Mouse (Mus musculus) MEL (cell line): Measurements from ENCODE around the gene Prep. TPM values are rescaled to one million over a fixed set of nuclear protein-coding genes. Genes with fewer than 3 reads are reported as not detected.

Experiments used
- DNase-seq: peaks from one replicate; pipeline ENCODE4 v3.0.0; 2011; ENCODE audit warnings: low read depth, low spot score
- H3K27ac ChIP-seq: 2 replicates; pipeline ENCODE4 v1.5.1; 2012; ENCODE audit warnings: low read depth, mild to moderate bottlenecking, control low read depth, low read length, moderate library complexity; ENCODE audit not compliant: control insufficient read depth
- H3K27me3 ChIP-seq, 2 experiments: fragments of 150-350 bp in 1 of 2; sonication (generic) in 1 of 2; 2 replicates each; pipeline ENCODE4 v1.6.1; 2012; ENCODE audit warnings: low read length in 2 of 2, mild to moderate bottlenecking in 2 of 2, improper control_type of control experiment in 1 of 2, moderate library complexity in 1 of 2; ENCODE audit not compliant: insufficient read depth in 2 of 2, control insufficient read depth in 1 of 2
- H3K36me3 ChIP-seq, 2 experiments: 2 replicates each; pipeline ENCODE4 v1.6.1; 2012 to 2014; ENCODE audit warnings: low read length in 2 of 2, improper control_type of control experiment in 1 of 2, inconsistent platforms in 1 of 2, mild to moderate bottlenecking in 1 of 2; ENCODE audit not compliant: insufficient read depth in 2 of 2, control insufficient read depth in 1 of 2
- H3K4me1 ChIP-seq, 2 experiments: fragments of 150-350 bp in 1 of 2; sonication (generic) in 1 of 2; 2 replicates each; pipeline ENCODE4 v1.6.1; 2012; ENCODE audit warnings: low read length in 2 of 2, improper control_type of control experiment in 1 of 2, mild to moderate bottlenecking in 1 of 2; ENCODE audit not compliant: insufficient read depth in 2 of 2, control insufficient read depth in 1 of 2
- H3K4me3 ChIP-seq, 2 experiments: fragments of 150-350 bp in 1 of 2; sonication (generic) in 1 of 2; 2 replicates each; pipeline ENCODE4 v1.5.1; 2012; ENCODE audit warnings: low read depth in 2 of 2, low read length in 2 of 2, mild to moderate bottlenecking in 2 of 2, moderate library complexity in 2 of 2, control low read depth in 1 of 2, improper control_type of control experiment in 1 of 2; ENCODE audit not compliant: control insufficient read depth in 1 of 2, insufficient read depth in 1 of 2
- H3K79me2 ChIP-seq: 2 replicates; pipeline ENCODE4 v1.6.1; 2012; ENCODE audit warnings: mild to moderate bottlenecking, low read length, moderate library complexity; ENCODE audit not compliant: control insufficient read depth, poor library complexity, insufficient read depth
- H3K9ac ChIP-seq: 2 replicates; pipeline ENCODE4 v1.6.1; 2012; ENCODE audit warnings: low read depth, mild to moderate bottlenecking, control low read depth, low read length, moderate library complexity; ENCODE audit not compliant: control insufficient read depth, poor library complexity, severe bottlenecking
- H3K9me3 ChIP-seq: fragments of 150-350 bp; sonication (generic); replicated peaks from 2 replicates; pipeline ENCODE4 v1.6.1; 2012; ENCODE audit warnings: mild to moderate bottlenecking, low read length, improper control_type of control experiment, moderate library complexity; ENCODE audit not compliant: insufficient read depth
- BHLHE40 ChIP-seq: IDR thresholded peaks from 2 replicates; pipeline ENCODE4 v1.6.1; 2012; ENCODE audit warnings: low read depth, mild to moderate bottlenecking, inconsistent platforms, low read length, improper control_type of control experiment, borderline replicate concordance
- CHD2 ChIP-seq: IDR thresholded peaks from 2 replicates; pipeline ENCODE4 v1.6.1; 2011; ENCODE audit warnings: low read length, improper control_type of control experiment
- CTCF ChIP-seq, 3 experiments: IDR thresholded peaks in 2 of 3; conservative IDR thresholded peaks in 1 of 3; 2 replicates each; pipeline ENCODE4 v1.5.1; 2011 to 2012; ENCODE audit warnings: low read length in 3 of 3, low read depth in 2 of 3, mild to moderate bottlenecking in 2 of 3, improper control_type of control experiment in 1 of 3, inconsistent platforms in 1 of 3, mixed read lengths in 1 of 3, moderate library complexity in 1 of 3; ENCODE audit not compliant: control insufficient read depth in 1 of 3, insufficient read depth in 1 of 3, poor library complexity in 1 of 3, severe bottlenecking in 1 of 3
- E2F4 ChIP-seq: IDR thresholded peaks from 2 replicates; pipeline ENCODE4 v1.6.1; 2011; ENCODE audit warnings: low read depth, low read length, improper control_type of control experiment, borderline replicate concordance
- ELF1 ChIP-seq: IDR thresholded peaks from 2 replicates; pipeline ENCODE4 v1.6.1; 2014; ENCODE audit warnings: low read depth, mild to moderate bottlenecking, inconsistent platforms, low read length, improper control_type of control experiment, moderate library complexity
- ETS1 ChIP-seq: IDR thresholded peaks from 2 replicates; pipeline ENCODE4 v1.6.1; 2012; ENCODE audit warnings: low read depth, mild to moderate bottlenecking, inconsistent platforms, low read length, improper control_type of control experiment, moderate library complexity
- GABPA ChIP-seq: IDR thresholded peaks from 2 replicates; pipeline ENCODE4 v1.6.1; 2012; ENCODE audit warnings: low read depth, mild to moderate bottlenecking, inconsistent platforms, low read length, improper control_type of control experiment, moderate library complexity
- JUND ChIP-seq: IDR thresholded peaks from 2 replicates; pipeline ENCODE4 v1.6.1; 2011; ENCODE audit warnings: low read depth, mild to moderate bottlenecking, improper control_type of control experiment, low read length
- KAT2A ChIP-seq: conservative IDR thresholded peaks from 2 replicates; pipeline ENCODE4 v1.6.1; 2012; ENCODE audit warnings: low read depth, low read length, improper control_type of control experiment, inconsistent platforms
- MXI1 ChIP-seq: IDR thresholded peaks from 2 replicates; pipeline ENCODE4 v1.6.1; 2011; ENCODE audit warnings: mild to moderate bottlenecking, low read depth, low read length, improper control_type of control experiment
- NRF1 ChIP-seq: IDR thresholded peaks from 2 replicates; pipeline ENCODE4 v1.6.1; 2014; ENCODE audit warnings: low read depth, mild to moderate bottlenecking, inconsistent platforms, low read length, improper control_type of control experiment, moderate library complexity; ENCODE audit not compliant: poor library complexity, insufficient read depth, severe bottlenecking
- POLR2AphosphoS2 ChIP-seq: IDR thresholded peaks from 2 replicates; pipeline ENCODE4 v1.6.1; 2011; ENCODE audit warnings: low read length, improper control_type of control experiment
- RAD21 ChIP-seq: IDR thresholded peaks from 2 replicates; pipeline ENCODE4 v1.6.1; 2011; ENCODE audit warnings: mild to moderate bottlenecking, low read depth, low read length, improper control_type of control experiment
- SIN3A ChIP-seq: IDR thresholded peaks from 2 replicates; pipeline ENCODE4 v1.6.1; 2012; ENCODE audit warnings: low read length, improper control_type of control experiment, inconsistent platforms
- SMC3 ChIP-seq: IDR thresholded peaks from 2 replicates; pipeline ENCODE4 v1.6.1; 2011; ENCODE audit warnings: low read depth, low read length, improper control_type of control experiment
- TBP ChIP-seq: IDR thresholded peaks from 2 replicates; pipeline ENCODE4 v1.8.0; 2011; ENCODE audit warnings: low read depth, low read length, improper control_type of control experiment
- UBTF ChIP-seq: IDR thresholded peaks from 2 replicates; pipeline ENCODE4 v1.6.1; 2012; ENCODE audit warnings: low read depth, mild to moderate bottlenecking, inconsistent platforms, low read length, improper control_type of control experiment, moderate library complexity, borderline replicate concordance; ENCODE audit not compliant: insufficient read depth
- USF1 ChIP-seq: IDR thresholded peaks from 2 replicates; pipeline ENCODE4 v1.6.1; 2014; ENCODE audit warnings: low read depth, mild to moderate bottlenecking, inconsistent platforms, low read length, improper control_type of control experiment, moderate library complexity
- ZC3H11A ChIP-seq: IDR thresholded peaks from 2 replicates; pipeline ENCODE4 v1.6.1; 2012; ENCODE audit warnings: low read depth, mild to moderate bottlenecking, inconsistent platforms, low read length, improper control_type of control experiment
- ZNF384 ChIP-seq: IDR thresholded peaks from 2 replicates; pipeline ENCODE4 v1.6.1; 2012; ENCODE audit warnings: low read depth, mild to moderate bottlenecking, inconsistent platforms, low read length, improper control_type of control experiment
- polyA plus RNA-seq, 2 experiments: library from polyadenylated mRNA; stranded (reverse) in 1 of 2; unstranded in 1 of 2; fragments of >175 nt in 1 of 2; fragments of >200 nt in 1 of 2; gene quantifications; 2 replicates each; pipeline versions ENCODE4 v1.2.1 to v1.2.4; 2012; ENCODE audit warnings: low replicate concordance in 2 of 2, low read depth in 1 of 2; ENCODE audit not compliant: insufficient read length in 2 of 2, insufficient read depth in 1 of 2, missing spikeins in 1 of 2
- total RNA-seq: library from RNA; depleted of rRNA; stranded (reverse); fragments of 300-350 nt; gene quantifications from 2 replicates; pipeline ENCODE4 v1.2.3, GENCODE M21; 2012

The Prep gene
- total and polyA plus RNA-seq, 3 experiments, result 12.0 to 24.4 TPM; not detected in 1

DNA sequence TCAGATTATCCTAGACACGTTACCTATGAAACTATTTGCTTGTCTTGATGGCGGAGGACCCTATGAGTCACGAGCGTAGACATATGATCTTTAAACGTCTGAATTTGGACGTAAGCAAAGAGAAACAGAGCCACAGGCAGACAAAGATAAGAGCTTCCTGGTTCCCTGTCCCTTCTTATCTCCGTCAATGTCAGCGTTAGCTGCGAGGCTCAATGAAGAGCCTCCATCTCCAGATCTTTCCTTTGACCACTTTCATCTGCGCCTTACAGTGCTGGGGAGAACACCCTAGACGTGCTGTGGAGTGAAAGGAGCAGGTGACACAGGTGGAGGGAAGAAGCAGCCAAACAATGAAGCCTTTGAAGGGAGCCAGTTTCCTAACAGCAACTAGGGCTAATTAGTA is 18.8 kb upstream of the Prep start (continued):
- TF ChIP-seq ELF1, result peak; percentile 79
- no peak for TF ChIP-seq NRF1
- TF ChIP-seq ETS1, result peak; percentile 90
- no peak for TF ChIP-seq KAT2A
- peak; percentile 55 for TF ChIP-seq USF1

DNA sequence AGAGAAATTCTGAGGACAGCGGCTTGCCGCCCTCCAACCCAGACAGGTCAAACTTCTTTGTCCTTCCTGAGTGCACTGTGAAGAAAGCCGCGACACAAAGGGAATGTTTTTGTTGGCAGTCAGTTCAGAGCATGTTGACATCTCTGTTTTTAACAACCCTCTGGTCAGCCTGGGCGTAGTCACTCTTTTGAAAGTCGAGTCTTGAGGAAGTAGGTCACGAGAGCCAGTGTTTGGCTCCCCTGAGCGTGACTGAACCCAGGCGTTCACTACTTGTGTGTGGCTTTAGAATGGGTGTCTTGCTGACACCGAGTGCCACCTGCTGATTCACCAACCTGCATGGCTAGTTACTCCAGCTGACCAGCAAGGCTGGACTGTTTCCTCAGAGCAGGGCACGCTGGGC is 18.4 kb upstream of the Prep start:
- peaks cover 0 to 16% of the 10 kb centered on the region in 2 experiments; a peak in 2 of 4 replicates for H3K36me3 ChIP-seq
- H3K4me3 ChIP-seq, result peak overlapping the region; percentile 31 to 46; a peak in 3 of 4 replicates
- no peaks in the 10 kb centered on the region for H3K79me2 ChIP-seq
- peaks cover 0 to 10% of the 10 kb centered on the region in 2 experiments; a peak in 2 of 4 replicates for H3K4me1 ChIP-seq
- no peaks in the 10 kb centered on the region for H3K9me3 ChIP-seq
- peak overlapping the region; percentile 74 for H3K27ac ChIP-seq
- peak; percentile 52 for DNase-seq
- H3K9ac ChIP-seq, result peak overlapping the region; percentile 52
- TF ChIP-seq POLR2AphosphoS2 (no peak), BHLHE40 (peak; percentile 64; the same call in 1 of the 2 replicates), GABPA (no peak), SMC3 (peak; percentile 2; the same call in 1 of the 2 replicates)
- H3K27me3 ChIP-seq, result no peaks in the 10 kb centered on the region

- Histone ChIP-seq H3K4me3 (peak overlapping the region; percentile 35 to 38; a peak in 3 of 4 replicates), H3K4me1 (peaks cover 0 to 10% of the 10 kb centered on the region in 2 experiments; a peak in 2 of 4 replicates), H3K79me2 (no peaks in the 10 kb centered on the region), H3K27ac (no peak overlapping the region), H3K9ac (peak overlapping the region; percentile 44), H3K9me3 (no peaks in the 10 kb centered on the region), H3K36me3 (peaks cover 0 to 11% of the 10 kb centered on the region in 2 experiments; a peak in 2 of 4 replicates), H3K27me3 (no peaks in the 10 kb centered on the region)
- peak; percentile 91 for DNase-seq
- TF ChIP-seq SIN3A, result no peak
- TF ChIP-seq UBTF, result no peak
- TF ChIP-seq TBP, result no peak
- TF ChIP-seq CHD2, result no peak
- TF ChIP-seq RAD21, result peak; percentile 77
- TF ChIP-seq SMC3, result peak; percentile 94
- peak; percentile 74 for TF ChIP-seq ZC3H11A
- TF ChIP-seq MXI1, result no peak
- peak; percentile 3; the same call in 1 of the 2 replicates for TF ChIP-seq ZNF384
- TF ChIP-seq ELF1, result no peak
- no peak for TF ChIP-seq E2F4
- TF ChIP-seq CTCF (IDR thresholded peaks at IDR 0.05 in 2 of 3, conservative IDR thresholded peaks at IDR 0.05 in 1 of 3; ENCODE audit: control insufficient read depth in 1 of 3, insufficient read depth in 1 of 3, low read depth in 2 of 3, low read length in 3 of 3, poor library complexity in 1 of 3, severe bottlenecking in 1 of 3), result peak; percentile 63 to 90 (median 75)
- no peak for TF ChIP-seq JUND
These were observed 15.8 kb upstream of the Prep start for GRCm38 (mm10) chr10:45051125-45051744.
